Mouse (Mus musculus) CH12.LX (cell line): ENCODE measurements around the gene Macrod1.

Experiments used
- CHD1 ChIP-seq: IDR thresholded peaks from 2 replicates; pipeline ENCODE4 v1.6.1; 2012; ENCODE audit warnings: low read depth, low read length, improper control_type of control experiment, inconsistent platforms
- CTCF ChIP-seq, 2 experiments: IDR thresholded peaks in 1 of 2; conservative IDR thresholded peaks in 1 of 2; 2 replicates each; pipeline ENCODE4 v1.5.1; 2011 to 2012; ENCODE audit warnings: low read depth in 2 of 2, low read length in 2 of 2, improper control_type of control experiment in 1 of 2, inconsistent platforms in 1 of 2, mild to moderate bottlenecking in 1 of 2, moderate library complexity in 1 of 2
- E2F4 ChIP-seq: IDR thresholded peaks from 2 replicates; pipeline ENCODE4 v1.6.1; 2011; ENCODE audit warnings: low read depth, low read length, improper control_type of control experiment; ENCODE audit not compliant: insufficient replicate concordance
- EP300 ChIP-seq: IDR thresholded peaks from 2 replicates; pipeline ENCODE4 v1.6.1; 2011; ENCODE audit warnings: low read length, improper control_type of control experiment
- ETS1 ChIP-seq: conservative IDR thresholded peaks from 2 replicates; pipeline ENCODE4 v1.6.1; 2012; ENCODE audit warnings: low read depth, mild to moderate bottlenecking, inconsistent platforms, low read length, improper control_type of control experiment, moderate library complexity
- HCFC1 ChIP-seq: IDR thresholded peaks from 2 replicates; pipeline ENCODE4 v1.6.1; 2012; ENCODE audit warnings: low read depth, mild to moderate bottlenecking, inconsistent platforms, low read length, improper control_type of control experiment
- POLR2A ChIP-seq: IDR thresholded peaks from 2 replicates; pipeline ENCODE4 v1.6.1; 2011; ENCODE audit warnings: low read depth, mild to moderate bottlenecking, improper control_type of control experiment, low read length
- SMC3 ChIP-seq: IDR thresholded peaks from 2 replicates; pipeline ENCODE4 v1.6.1; 2011; ENCODE audit warnings: low read depth, low read length, improper control_type of control experiment
- TCF12 ChIP-seq: IDR thresholded peaks from 2 replicates; pipeline ENCODE4 v1.6.1; 2014; ENCODE audit warnings: low read depth, mild to moderate bottlenecking, inconsistent platforms, low read length, improper control_type of control experiment
- ZC3H11A ChIP-seq: IDR thresholded peaks from 2 replicates; pipeline ENCODE4 v1.6.1; 2012; ENCODE audit warnings: low read depth, mild to moderate bottlenecking, inconsistent platforms, low read length, improper control_type of control experiment
- ZNF384 ChIP-seq: IDR thresholded peaks from 2 replicates; pipeline ENCODE4 v1.6.1; 2012; ENCODE audit warnings: low read depth, low read length, improper control_type of control experiment, inconsistent platforms

DNA sequence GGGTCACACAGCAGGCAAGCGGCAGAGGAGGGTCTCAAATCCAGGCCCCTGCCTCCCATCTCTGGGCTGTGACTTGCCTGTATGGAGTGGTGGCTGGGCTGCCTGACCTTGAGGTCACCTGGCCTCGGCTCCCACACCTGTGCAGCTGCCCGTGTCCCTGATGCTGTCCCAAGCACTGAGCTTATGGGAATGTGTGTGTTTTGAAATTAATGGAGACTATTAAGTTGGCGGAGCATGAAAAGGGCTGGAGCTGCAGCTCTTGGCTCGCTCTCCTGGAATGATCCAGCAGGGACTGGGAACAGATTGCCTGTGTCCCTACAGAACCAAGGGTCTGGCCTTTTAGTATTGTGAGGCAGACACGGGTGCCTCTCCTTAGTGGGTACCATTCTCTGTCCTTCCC, 15.6 kb downstream of the Macrod1 start:
- TF ChIP-seq CTCF (conservative IDR thresholded peaks at IDR 0.05 in 1 of 2, IDR thresholded peaks at IDR 0.05 in 1 of 2; ENCODE audit: low read depth in 2 of 2, low read length in 2 of 2) (no peak), POLR2A (no peak), E2F4 (no peak), ZNF384 (no peak), TCF12 (no peak), HCFC1 (no peak), ETS1 (no peak), CHD1 (no peak), EP300 (no peak), ZC3H11A (no peak), SMC3 (no peak)
